Mouse (Mus musculus): ENCODE data around the gene Kcnip2. TPM values are rescaled to one million over a fixed set of nuclear protein-coding genes. Genes with fewer than 3 reads are reported as not detected.

Gene Kcnip2
- polyA plus RNA-seq, 1 experiment from 2014 or later = 0.66 TPM

DNA sequence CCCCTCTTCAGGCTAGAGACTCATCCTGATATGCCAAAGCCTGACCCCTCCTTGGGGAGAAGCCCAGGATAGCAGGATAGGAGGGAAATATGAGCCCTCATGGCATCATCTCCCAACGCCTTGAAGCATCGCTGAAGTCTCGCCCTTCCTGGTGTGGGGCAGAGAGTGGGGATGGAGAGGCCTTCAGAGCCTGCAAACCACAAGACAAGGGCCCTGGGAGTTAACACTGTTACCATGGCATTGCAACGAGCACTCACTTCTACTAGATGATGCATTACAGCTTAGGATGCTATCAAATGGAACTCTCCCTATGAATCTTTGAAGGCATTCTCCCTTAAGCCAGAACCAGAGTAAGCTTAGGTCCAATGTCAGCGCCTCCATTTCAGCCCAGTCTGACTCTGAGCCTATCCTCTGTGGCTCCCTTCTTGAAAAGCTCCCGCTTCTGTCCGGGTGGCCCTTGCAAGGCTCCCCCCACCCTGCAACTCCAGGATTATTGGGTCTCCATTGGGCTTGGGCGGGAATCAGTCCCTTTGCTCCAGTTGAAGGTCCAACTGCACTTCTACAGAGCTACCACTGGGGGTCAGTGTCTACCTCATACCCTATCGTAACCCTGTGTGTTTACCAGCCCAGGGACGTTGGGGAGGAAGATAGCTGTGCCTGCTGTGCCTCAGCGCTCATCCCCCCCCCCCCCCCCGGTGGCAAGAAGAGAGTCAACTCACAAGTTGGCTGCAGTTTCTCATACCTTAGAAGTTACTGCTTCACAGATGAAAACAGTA, 11.1 kb downstream of the Kcnip2 start:
- Histone ChIP-seq H3K36me3 (ENCODE audit: control insufficient read depth, insufficient read depth, low read length) (no peaks in the 10 kb centered on the region), H3K4me3 (ENCODE audit: low read depth, low read length) (no peak overlapping the region), H3K27me3 (ENCODE audit: control insufficient read depth, insufficient read depth, low read length) (0 out of 2 replicates have a peak, but pooled peaks cover 2% of the 10 kb centered on the region), H3K9me3 (replicated peaks; ENCODE audit: control insufficient read depth, low read length) (no peaks in the 10 kb centered on the region), H3K27ac (ENCODE audit: low read depth, low read length) (no peak overlapping the region), H3K4me1 (ENCODE audit: control insufficient read depth, insufficient read depth, low read length) (0 out of 2 replicates have a peak, but pooled peaks cover 4% of the 10 kb centered on the region), H3K4me2 (0 out of 2 replicates have a peak overlapping the region, but pooled peaks have one; percentile 3), H3K9ac (ENCODE audit: low read depth, low read length) (no peak overlapping the region)
- ATAC-seq (replicated peaks; ENCODE audit: insufficient number of reproducible peaks, low FRiP score, low TSS enrichment) = no peak
- 28% methylated on average over 11 of the region's 12 CpGs for WGBS (ENCODE audit: insufficient replicate concordance)

DNA sequence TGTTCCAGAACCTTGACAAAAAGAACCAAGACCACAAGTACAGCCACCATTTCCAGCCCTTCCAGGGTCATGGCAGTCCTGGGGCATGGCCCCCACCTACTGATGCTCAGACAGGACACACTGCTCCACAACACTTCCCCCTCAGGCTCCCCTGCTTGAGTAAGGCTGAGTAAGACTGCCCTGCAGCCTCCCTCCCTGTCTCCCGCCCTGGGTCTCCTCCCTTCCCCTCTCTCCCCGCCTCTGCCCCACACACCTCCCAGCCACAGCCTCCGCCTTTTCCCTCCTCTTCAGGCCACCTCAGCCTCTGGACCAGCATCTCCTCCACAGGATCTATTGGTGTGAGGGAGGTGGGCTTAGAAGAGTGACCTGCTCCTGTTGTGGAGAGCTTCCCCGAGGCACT, 12.5 kb downstream of the Kcnip2 start:
- Histone ChIP-seq H3K27ac (ENCODE audit: low read depth, low read length) (no peak overlapping the region), H3K27me3 (ENCODE audit: control insufficient read depth, insufficient read depth, low read length) (0 out of 2 replicates have a peak, but pooled peaks cover 2% of the 10 kb centered on the region), H3K4me1 (ENCODE audit: control insufficient read depth, insufficient read depth, low read length) (0 out of 2 replicates have a peak, but pooled peaks cover 4% of the 10 kb centered on the region), H3K9ac (ENCODE audit: low read depth, low read length) (no peak overlapping the region), H3K36me3 (ENCODE audit: control insufficient read depth, insufficient read depth, low read length) (no peaks in the 10 kb centered on the region), H3K4me3 (ENCODE audit: low read depth, low read length) (no peak overlapping the region), H3K4me2 (no peak overlapping the region), H3K9me3 (replicated peaks; ENCODE audit: control insufficient read depth, low read length) (no peaks in the 10 kb centered on the region)
- ATAC-seq (replicated peaks; ENCODE audit: insufficient number of reproducible peaks, low FRiP score, low TSS enrichment) = no peak
- WGBS (ENCODE audit: insufficient replicate concordance) = 27% methylated on average over 4 of the region's 4 CpGs

GRCm38 (mm10) chr19:45802702-45803101, 13.2 kb downstream of the Kcnip2 start:
- H3K4me2 ChIP-seq = no peak overlapping the region
- 0 out of 2 replicates have a peak, but pooled peaks cover 2% of the 10 kb centered on the region for H3K27me3 ChIP-seq (ENCODE audit: control insufficient read depth, insufficient read depth, low read length)
- H3K4me1 ChIP-seq (ENCODE audit: control insufficient read depth, insufficient read depth, low read length) = 0 out of 2 replicates have a peak, but pooled peaks cover 4% of the 10 kb centered on the region
- H3K4me3 ChIP-seq (ENCODE audit: low read depth, low read length) = no peak overlapping the region
- no peak for ATAC-seq (replicated peaks; ENCODE audit: insufficient number of reproducible peaks, low FRiP score, low TSS enrichment)
- no peaks in the 10 kb centered on the region for H3K9me3 ChIP-seq (replicated peaks; ENCODE audit: control insufficient read depth, low read length)
- no peak overlapping the region for H3K27ac ChIP-seq (ENCODE audit: low read depth, low read length)
- 53% methylated on average over 4 of the region's 4 CpGs for WGBS (ENCODE audit: insufficient replicate concordance)
- no peak overlapping the region for H3K9ac ChIP-seq (ENCODE audit: low read depth, low read length)
- no peaks in the 10 kb centered on the region for H3K36me3 ChIP-seq (ENCODE audit: control insufficient read depth, insufficient read depth, low read length)

- Histone ChIP-seq H3K4me1 (ENCODE audit: control insufficient read depth, insufficient read depth, low read length) (peaks cover 5% of the 10 kb centered on the region; the same call in 1 of the 2 replicates), H3K4me3 (ENCODE audit: low read depth, low read length) (no peak overlapping the region), H3K4me2 (no peak overlapping the region), H3K9ac (ENCODE audit: low read depth, low read length) (no peak overlapping the region), H3K36me3 (ENCODE audit: control insufficient read depth, insufficient read depth, low read length) (no peaks in the 10 kb centered on the region), H3K27me3 (ENCODE audit: control insufficient read depth, insufficient read depth, low read length) (0 out of 2 replicates have a peak, but pooled peaks cover 2% of the 10 kb centered on the region), H3K9me3 (replicated peaks; ENCODE audit: control insufficient read depth, low read length) (no peaks in the 10 kb centered on the region), H3K27ac (ENCODE audit: low read depth, low read length) (no peak overlapping the region)
- no peak for ATAC-seq (replicated peaks; ENCODE audit: insufficient number of reproducible peaks, low FRiP score, low TSS enrichment)
- 70% methylated on average over 15 of the region's 15 CpGs for WGBS (ENCODE audit: insufficient replicate concordance)
Measured at GRCm38 (mm10) chr19:45796879-45797278, 19.0 kb downstream of the Kcnip2 start.

- Histone ChIP-seq H3K36me3 (ENCODE audit: control insufficient read depth, insufficient read depth, low read length) (no peaks in the 10 kb centered on the region), H3K4me2 (peak overlapping the region; percentile 58), H3K27ac (ENCODE audit: low read depth, low read length) (no peak overlapping the region), H3K27me3 (ENCODE audit: control insufficient read depth, insufficient read depth, low read length) (0 out of 2 replicates have a peak, but pooled peaks cover 2% of the 10 kb centered on the region), H3K4me3 (ENCODE audit: low read depth, low read length) (peak overlapping the region; percentile 25; the same call in 1 of the 2 replicates), H3K9ac (ENCODE audit: low read depth, low read length) (no peak overlapping the region), H3K9me3 (replicated peaks; ENCODE audit: control insufficient read depth, low read length) (no peaks in the 10 kb centered on the region), H3K4me1 (ENCODE audit: control insufficient read depth, insufficient read depth, low read length) (peaks cover 5% of the 10 kb centered on the region; the same call in 1 of the 2 replicates)
- WGBS (ENCODE audit: insufficient replicate concordance) = 10% methylated on average over 15 of the region's 15 CpGs
- ATAC-seq (replicated peaks; ENCODE audit: insufficient number of reproducible peaks, low FRiP score, low TSS enrichment) = no peak
Measured at GRCm38 (mm10) chr19:45796061-45796556, 19.8 kb downstream of the Kcnip2 start.

DNA sequence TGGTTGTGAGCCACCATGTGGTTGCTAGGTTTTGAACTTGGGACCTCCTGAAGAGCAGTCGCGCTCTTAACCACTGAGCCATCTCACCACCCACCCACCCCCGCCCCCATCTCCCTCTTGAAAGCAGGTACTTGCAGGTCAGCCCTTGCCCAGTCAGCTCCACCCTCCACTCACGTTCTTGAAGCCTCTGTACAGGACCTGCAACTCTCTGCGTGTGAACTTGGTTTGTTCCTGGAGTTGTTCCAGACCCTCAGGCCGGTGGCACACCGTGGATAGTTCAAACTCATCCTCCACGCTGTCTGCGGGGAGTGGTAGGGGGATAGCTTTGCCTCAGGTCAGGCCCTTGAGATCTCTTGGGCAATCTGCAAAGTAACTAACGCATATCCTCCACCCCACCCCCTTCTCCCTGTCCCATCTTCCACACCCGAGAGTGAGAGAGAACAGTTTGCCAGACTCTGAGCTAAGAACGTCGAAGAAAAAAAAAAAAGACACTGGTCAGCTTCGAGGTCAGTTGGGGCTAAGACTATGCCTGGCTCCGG, 20.4 kb downstream of the Kcnip2 start:
- no peaks in the 10 kb centered on the region for H3K36me3 ChIP-seq (ENCODE audit: control insufficient read depth, insufficient read depth, low read length)
- peak overlapping the region; percentile 58 for H3K4me2 ChIP-seq
- no peaks in the 10 kb centered on the region for H3K9me3 ChIP-seq (replicated peaks; ENCODE audit: control insufficient read depth, low read length)
- H3K4me1 ChIP-seq (ENCODE audit: control insufficient read depth, insufficient read depth, low read length) = peaks cover 5% of the 10 kb centered on the region; the same call in 1 of the 2 replicates
- H3K4me3 ChIP-seq (ENCODE audit: low read depth, low read length) = peak overlapping the region; percentile 25; the same call in 1 of the 2 replicates
- no peak overlapping the region for H3K9ac ChIP-seq (ENCODE audit: low read depth, low read length)
- 28% methylated on average over 15 of the region's 15 CpGs for WGBS (ENCODE audit: insufficient replicate concordance)
- H3K27ac ChIP-seq (ENCODE audit: low read depth, low read length) = no peak overlapping the region
- no peak for ATAC-seq (replicated peaks; ENCODE audit: insufficient number of reproducible peaks, low FRiP score, low TSS enrichment)
- 0 out of 2 replicates have a peak, but pooled peaks cover 2% of the 10 kb centered on the region for H3K27me3 ChIP-seq (ENCODE audit: control insufficient read depth, insufficient read depth, low read length)

- Histone ChIP-seq H3K27ac (ENCODE audit: low read depth, low read length) (no peak overlapping the region), H3K9ac (ENCODE audit: low read depth, low read length) (no peak overlapping the region), H3K4me3 (ENCODE audit: low read depth, low read length) (no peak overlapping the region), H3K9me3 (replicated peaks; ENCODE audit: control insufficient read depth, low read length) (no peaks in the 10 kb centered on the region), H3K4me2 (no peak overlapping the region), H3K27me3 (ENCODE audit: control insufficient read depth, insufficient read depth, low read length) (0 out of 2 replicates have a peak, but pooled peaks cover 2% of the 10 kb centered on the region), H3K36me3 (ENCODE audit: control insufficient read depth, insufficient read depth, low read length) (no peaks in the 10 kb centered on the region), H3K4me1 (ENCODE audit: control insufficient read depth, insufficient read depth, low read length) (peaks cover 5% of the 10 kb centered on the region; the same call in 1 of the 2 replicates)
- no peak for ATAC-seq (replicated peaks; ENCODE audit: insufficient number of reproducible peaks, low FRiP score, low TSS enrichment)
- 66% methylated on average over 6 of the region's 6 CpGs for WGBS (ENCODE audit: insufficient replicate concordance)
Measured at GRCm38 (mm10) chr19:45794718-45795117, 21.1 kb downstream of the Kcnip2 start.

DNA sequence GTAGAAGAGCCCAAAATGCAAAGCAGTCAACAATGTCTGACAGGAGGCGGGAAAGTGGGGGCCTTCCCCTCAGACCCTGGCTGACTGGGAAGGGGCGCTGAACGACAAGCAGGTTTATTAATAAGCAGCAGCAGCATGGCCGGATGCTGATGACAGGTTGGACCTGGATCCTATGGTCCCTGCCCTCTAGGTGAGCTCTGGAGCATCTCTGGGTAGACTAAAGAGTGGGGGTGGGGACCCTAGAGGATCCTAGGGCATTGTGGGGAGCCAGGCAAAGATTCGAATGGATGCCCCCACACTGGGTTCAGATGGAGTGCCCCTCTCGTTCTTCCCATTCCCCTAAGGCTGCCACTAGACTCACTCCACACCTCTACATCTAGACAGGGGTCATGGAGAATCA, 23.5 kb downstream of the Kcnip2 start:
- peaks cover 5% of the 10 kb centered on the region; the same call in 1 of the 2 replicates for H3K4me1 ChIP-seq (ENCODE audit: control insufficient read depth, insufficient read depth, low read length)
- WGBS (ENCODE audit: insufficient replicate concordance) = 78% methylated on average over 6 of the region's 6 CpGs

More for the DNA sequence above, 23.5 kb downstream of the Kcnip2 start:
- Histone ChIP-seq H3K27ac (ENCODE audit: low read depth, low read length) (no peak overlapping the region), H3K9me3 (replicated peaks; ENCODE audit: control insufficient read depth, low read length) (no peaks in the 10 kb centered on the region), H3K9ac (ENCODE audit: low read depth, low read length) (no peak overlapping the region), H3K36me3 (ENCODE audit: control insufficient read depth, insufficient read depth, low read length) (no peaks in the 10 kb centered on the region), H3K4me2 (no peak overlapping the region), H3K4me3 (ENCODE audit: low read depth, low read length) (no peak overlapping the region), H3K27me3 (ENCODE audit: control insufficient read depth, insufficient read depth, low read length) (0 out of 2 replicates have a peak, but pooled peaks cover 2% of the 10 kb centered on the region)
- no peak for ATAC-seq (replicated peaks; ENCODE audit: insufficient number of reproducible peaks, low FRiP score, low TSS enrichment)

Data from heart, embryonic 11.5 days (tissue).